Mouse (Mus musculus) embryonic facial prominence, embryonic 13.5 days (tissue): ENCODE data around the gene Mgat5. TPM values are rescaled to one million over a fixed set of nuclear protein-coding genes. Genes with fewer than 3 reads are reported as not detected.
A peak's percentile ranks its signal among the peaks of the same experiment; 100 is the strongest.

Experiments used
- ATAC-seq: fragments of 200-750 bp; cut with Nextera tagmentation; 2 replicates; pipeline ENCODE4 v1.8.0; 2017; ENCODE audit warnings: low read depth; ENCODE audit not compliant: insufficient number of reproducible peaks, insufficient read depth, low FRiP score, low TSS enrichment
- H3K27ac ChIP-seq: fragments of 300-500 bp; sonication (generic); 2 replicates; pipeline ENCODE4 v1.5.1; 2015; ENCODE audit warnings: moderate library complexity, mild to moderate bottlenecking, inconsistent platforms
- H3K27me3 ChIP-seq: fragments of 300-500 bp; sonication (generic); 2 replicates; pipeline ENCODE4 v1.6.1; 2015; ENCODE audit warnings: mild to moderate bottlenecking, inconsistent platforms
- H3K36me3 ChIP-seq: fragments of 300-500 bp; sonication (generic); 2 replicates; pipeline ENCODE4 v1.6.1; 2015; ENCODE audit warnings: mild to moderate bottlenecking, inconsistent platforms
- H3K4me1 ChIP-seq: fragments of 300-500 bp; sonication (generic); 2 replicates; pipeline ENCODE4 v1.6.1; 2015; ENCODE audit warnings: inconsistent platforms
- H3K4me2 ChIP-seq: fragments of 300-500 bp; sonication (generic); 2 replicates; pipeline ENCODE4 v1.6.1; 2015; ENCODE audit warnings: moderate library complexity, mild to moderate bottlenecking, inconsistent platforms
- H3K4me3 ChIP-seq: fragments of 300-500 bp; sonication (generic); 2 replicates; pipeline ENCODE4 v1.5.1; 2015; ENCODE audit warnings: mild to moderate bottlenecking, inconsistent platforms
- H3K9ac ChIP-seq: fragments of 300-500 bp; sonication (generic); 2 replicates; pipeline ENCODE4 v1.6.1; 2015; ENCODE audit warnings: mild to moderate bottlenecking, inconsistent platforms
- H3K9me3 ChIP-seq: fragments of 300-500 bp; sonication (generic); 2 replicates; pipeline ENCODE4 v1.6.1; 2016; ENCODE audit warnings: inconsistent platforms
- WGBS: fragments of 180-500 bp; shearing (Covaris S2); methylation state at CpG from one replicate; pipeline ENCODE4 v1.1.7; 2015; ENCODE audit warnings: mixed read lengths; 5-methylcytosine and 5-hydroxymethylcytosine counted together
- polyA plus RNA-seq: library from polyadenylated mRNA; unstranded; fragments of >200 nt; fragmentation: Nextera tagmentation; extraction: Ambion mirVana; gene quantifications from 2 replicates; pipeline ENCODE4 v1.2.1, GENCODE M21; 2015

Gene Mgat5
- 7.0 and 7.6 TPM in 2 replicates for polyA plus RNA-seq

DNA sequence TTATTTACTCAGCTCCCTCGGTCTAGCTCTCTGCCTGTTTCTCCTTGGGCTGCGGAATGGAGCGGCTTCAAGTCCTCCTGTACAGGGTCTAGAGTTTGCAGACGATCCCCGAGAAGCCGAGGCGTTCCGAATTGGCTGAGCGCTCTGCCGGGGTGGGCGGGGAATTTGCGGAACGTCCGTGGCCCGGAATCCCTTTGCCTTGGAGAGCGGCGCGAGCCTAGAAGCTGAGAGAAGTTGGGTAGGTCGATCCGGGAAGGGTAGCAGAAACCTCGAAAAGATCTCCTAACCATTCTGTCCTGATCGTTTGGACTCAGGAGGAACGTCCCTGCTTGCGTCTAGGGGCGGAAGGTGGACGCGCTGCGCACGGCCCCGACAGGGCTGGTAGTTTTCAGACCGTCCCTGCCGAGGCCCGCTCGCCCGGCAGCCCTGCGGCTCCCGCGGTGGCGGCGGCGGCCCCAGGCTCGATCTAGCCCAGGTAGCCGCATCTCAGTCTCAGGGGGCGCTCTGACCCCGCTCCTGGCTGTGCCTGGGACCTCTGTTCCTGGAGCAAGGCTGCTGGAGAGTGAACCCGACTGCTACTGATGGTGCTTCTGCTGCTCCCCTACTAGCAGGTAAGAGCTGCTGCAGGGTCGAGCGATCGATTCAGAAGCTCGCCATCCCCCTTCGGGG, at the start of gene Mgat5:
Gene Mgat5 (plus strand): TSS at position 199 of the 669 bp plus-strand sequence.
- Histone ChIP-seq H3K36me3 (no peaks in the 10 kb centered on the region), H3K4me3 (peak within 1 kb of the TSS; percentile 64), H3K4me1 (peaks cover 26% of the 10 kb centered on the region), H3K9me3 (no peaks in the 10 kb centered on the region), H3K27ac (peak within 1 kb of the TSS; percentile 96), H3K9ac (peak within 1 kb of the TSS; percentile 83), H3K27me3 (no peaks in the 10 kb centered on the region), H3K4me2 (peak within 1 kb of the TSS; percentile 98)
- under 1% methylated on average over 47 of the region's 51 CpGs for WGBS
- peak; percentile 90 for ATAC-seq

DNA sequence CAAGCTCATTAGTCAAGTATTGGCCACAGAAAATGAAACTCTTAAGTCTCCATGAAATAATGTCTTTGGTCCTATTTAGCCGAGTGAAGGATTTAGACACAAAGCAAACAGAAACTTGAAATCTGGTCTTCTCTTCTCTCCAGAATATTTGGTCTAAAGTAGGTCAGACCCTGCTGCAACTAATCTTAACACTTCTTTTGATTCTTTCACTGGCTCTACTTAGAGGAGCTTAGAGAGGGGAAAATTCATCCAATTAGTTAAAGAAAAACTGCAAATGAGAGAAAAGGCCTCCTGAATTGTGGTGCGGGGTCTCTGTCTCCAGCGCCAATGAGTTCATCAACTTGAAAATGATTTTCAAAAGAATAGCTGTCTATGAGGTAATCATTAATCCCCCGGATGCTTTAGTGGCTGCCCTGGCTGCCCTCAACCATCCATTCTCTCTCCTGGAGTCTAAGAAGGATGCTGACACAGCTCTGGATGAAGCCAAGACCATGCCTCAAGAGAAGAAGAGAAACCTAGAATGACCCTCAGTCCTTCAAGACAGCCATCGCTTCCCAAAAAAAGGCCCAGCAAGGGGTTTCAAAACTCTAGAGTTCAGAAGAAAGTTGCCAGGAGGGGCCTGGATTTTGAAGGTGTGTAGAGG, 44.6 kb upstream of the Mgat5 start:
- no peaks in the 10 kb centered on the region for H3K27me3 ChIP-seq
- 88% methylated on average over 5 of the region's 5 CpGs for WGBS
- H3K4me3 ChIP-seq = no peak overlapping the region
- H3K9me3 ChIP-seq = no peaks in the 10 kb centered on the region
- no peak overlapping the region for H3K9ac ChIP-seq
- no peak for ATAC-seq
- H3K4me1 ChIP-seq = no peaks in the 10 kb centered on the region
- no peak overlapping the region for H3K27ac ChIP-seq
- H3K36me3 ChIP-seq = no peaks in the 10 kb centered on the region
- no peak overlapping the region for H3K4me2 ChIP-seq

DNA sequence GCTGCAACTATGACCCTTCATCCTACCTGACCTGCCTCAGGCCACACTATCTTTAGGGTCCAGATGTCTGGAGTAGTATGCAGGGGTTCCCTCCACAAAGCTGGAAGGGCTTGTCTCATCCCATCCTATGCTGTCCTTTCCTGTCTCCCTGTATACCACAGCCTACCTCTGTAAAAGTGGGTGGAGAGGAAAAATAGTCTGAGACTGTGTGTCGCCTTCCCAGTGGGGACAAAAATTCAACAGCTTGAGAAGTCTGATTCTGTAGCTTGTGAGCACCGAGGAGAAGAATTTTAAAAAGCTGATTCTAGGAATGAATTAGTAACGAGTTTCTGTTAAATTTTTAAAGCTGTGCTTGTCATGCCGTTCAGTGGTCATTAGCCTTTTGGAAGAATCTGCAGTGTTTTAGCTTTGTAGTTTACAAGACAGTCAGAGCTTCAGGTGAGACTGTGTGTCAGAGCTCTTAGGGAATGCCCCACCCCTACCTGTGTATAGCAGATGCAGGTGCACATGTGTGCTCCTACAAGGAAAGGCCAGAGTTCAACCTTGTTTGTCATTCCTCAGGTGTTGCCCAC, 40.1 kb upstream of the Mgat5 start:
- H3K4me1 ChIP-seq = 0 out of 2 replicates have a peak, but pooled peaks cover 4% of the 10 kb centered on the region
- 77% methylated on average over 4 of the region's 4 CpGs for WGBS
- no peaks in the 10 kb centered on the region for H3K36me3 ChIP-seq
- H3K27ac ChIP-seq = no peak overlapping the region
- no peak overlapping the region for H3K4me2 ChIP-seq
- no peak for ATAC-seq
- no peaks in the 10 kb centered on the region for H3K27me3 ChIP-seq
- no peak overlapping the region for H3K4me3 ChIP-seq
- H3K9me3 ChIP-seq = no peaks in the 10 kb centered on the region
- no peak overlapping the region for H3K9ac ChIP-seq

DNA sequence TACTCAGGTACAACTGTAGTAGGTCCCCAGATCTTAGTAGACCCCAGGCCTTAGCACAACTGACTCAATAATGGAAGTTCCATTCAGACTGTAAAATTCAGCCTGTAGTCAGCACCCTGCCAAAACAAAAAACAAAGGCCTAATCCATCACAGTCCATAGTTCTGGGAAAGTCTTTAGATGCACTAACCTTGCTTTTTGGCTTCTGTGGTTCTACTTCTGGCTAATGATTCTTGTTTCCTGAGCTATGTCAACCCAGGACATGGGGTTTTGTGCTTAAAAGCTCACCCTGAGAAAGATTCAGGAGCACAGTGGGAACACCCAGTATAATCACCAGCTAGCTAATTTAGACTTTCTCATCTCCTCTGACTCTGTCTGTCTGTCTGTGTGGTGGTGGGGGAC, 38.3 kb upstream of the Mgat5 start:
- Histone ChIP-seq H3K27me3 (no peaks in the 10 kb centered on the region), H3K9me3 (no peaks in the 10 kb centered on the region), H3K36me3 (no peaks in the 10 kb centered on the region), H3K4me3 (no peak overlapping the region), H3K27ac (no peak overlapping the region), H3K9ac (no peak overlapping the region), H3K4me2 (no peak overlapping the region), H3K4me1 (0 out of 2 replicates have a peak, but pooled peaks cover 4% of the 10 kb centered on the region)
- no peak for ATAC-seq

DNA sequence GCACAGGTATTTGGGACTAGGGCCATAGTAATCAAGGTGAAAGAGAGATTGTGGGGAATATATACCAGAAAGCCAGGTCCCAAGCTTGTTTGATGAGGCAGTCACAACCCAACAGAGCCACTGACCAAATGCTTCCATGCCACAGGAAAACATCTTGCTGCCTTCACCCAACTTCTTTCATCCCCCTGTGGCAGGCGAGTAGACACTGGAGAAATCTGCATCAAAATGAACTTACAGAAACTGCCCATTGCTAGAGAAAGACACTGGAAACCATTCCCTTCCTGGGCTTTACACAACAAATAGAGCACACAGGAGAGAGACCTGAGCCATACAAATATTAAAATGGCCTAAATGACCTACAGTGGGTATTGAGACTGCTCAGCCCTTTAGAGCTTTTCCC, 37.2 kb upstream of the Mgat5 start:
- H3K4me1 ChIP-seq = peaks cover 4% of the 10 kb centered on the region; the same call in 1 of the 2 replicates
- ATAC-seq = no peak
- no peak overlapping the region for H3K9ac ChIP-seq
- H3K36me3 ChIP-seq = no peaks in the 10 kb centered on the region
- H3K27ac ChIP-seq = no peak overlapping the region
- no peak overlapping the region for H3K4me3 ChIP-seq
- H3K9me3 ChIP-seq = no peaks in the 10 kb centered on the region
- H3K4me2 ChIP-seq = no peak overlapping the region
- 74% methylated on average over 1 of the region's 1 CpGs for WGBS
- H3K27me3 ChIP-seq = no peaks in the 10 kb centered on the region

DNA sequence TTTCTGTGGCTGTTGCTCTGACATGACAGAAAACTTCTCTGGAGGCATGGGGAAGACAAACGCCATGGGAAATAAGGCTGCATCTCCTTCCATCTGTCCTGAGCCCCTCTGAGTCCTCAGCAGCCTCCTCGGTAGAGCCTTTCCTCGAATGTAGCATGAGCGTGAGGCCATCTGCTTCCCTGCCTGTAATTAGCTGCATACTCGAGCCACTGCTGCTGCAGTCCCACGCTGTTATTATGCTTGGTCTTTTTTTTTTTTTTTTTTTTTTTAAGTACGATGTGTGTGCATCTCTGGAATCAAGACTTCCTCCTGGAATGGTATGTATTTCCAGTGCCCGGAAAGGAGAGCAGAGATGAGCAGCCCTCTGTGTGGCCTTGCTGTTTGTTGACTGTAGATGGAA, 36.6 kb upstream of the Mgat5 start:
- Histone ChIP-seq H3K27ac (no peak overlapping the region), H3K9ac (no peak overlapping the region), H3K9me3 (no peaks in the 10 kb centered on the region), H3K4me3 (no peak overlapping the region), H3K36me3 (no peaks in the 10 kb centered on the region), H3K27me3 (no peaks in the 10 kb centered on the region), H3K4me2 (no peak overlapping the region), H3K4me1 (peaks cover 4% of the 10 kb centered on the region; the same call in 1 of the 2 replicates)
- WGBS = 37% methylated on average over 8 of the region's 8 CpGs
- no peak for ATAC-seq

DNA sequence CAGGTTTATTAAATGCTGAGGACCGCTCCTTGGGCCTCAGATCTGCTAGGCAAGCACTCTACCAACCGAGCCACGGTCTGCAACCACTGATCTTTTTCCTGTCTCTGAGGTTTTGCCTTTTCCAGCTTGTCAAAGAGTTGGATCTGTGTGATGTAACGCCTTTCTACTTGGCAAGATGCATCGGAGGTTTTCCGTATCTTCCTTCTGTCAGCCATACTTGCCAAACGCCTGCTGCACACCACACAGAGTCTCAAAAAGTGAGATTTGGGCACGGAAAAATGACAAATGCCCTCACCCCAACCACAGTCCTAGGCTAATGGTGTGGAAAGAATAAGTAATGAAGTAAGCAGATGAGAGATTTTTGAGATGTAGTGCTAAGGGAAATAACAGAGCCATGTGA, 35.3 kb upstream of the Mgat5 start:
- no peak for ATAC-seq
- WGBS = 85% methylated on average over 8 of the region's 8 CpGs
- Histone ChIP-seq H3K4me1 (peaks cover 4% of the 10 kb centered on the region; the same call in 1 of the 2 replicates), H3K4me3 (no peak overlapping the region), H3K9ac (no peak overlapping the region), H3K27ac (no peak overlapping the region), H3K9me3 (no peaks in the 10 kb centered on the region), H3K27me3 (no peaks in the 10 kb centered on the region), H3K36me3 (no peaks in the 10 kb centered on the region), H3K4me2 (no peak overlapping the region)

DNA sequence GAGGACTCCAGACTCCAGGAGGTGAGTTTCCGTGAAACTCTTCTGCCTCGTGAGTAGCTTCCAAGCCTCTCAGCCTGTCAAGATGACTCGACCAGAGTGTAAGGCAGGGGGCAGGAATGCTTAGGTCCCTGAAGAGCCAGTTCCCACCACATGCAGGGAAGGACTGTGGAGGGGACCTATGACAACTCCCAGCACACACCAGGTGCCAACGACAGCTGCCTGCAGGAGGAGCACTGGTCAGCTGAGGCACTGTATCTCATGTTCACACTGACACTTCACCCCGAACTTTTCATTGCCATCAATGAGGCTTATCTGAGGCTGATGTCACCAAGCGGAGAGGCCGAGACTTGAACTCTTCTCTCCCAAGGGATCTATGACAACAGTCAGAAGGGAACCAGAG, 33.5 kb upstream of the Mgat5 start:
- Histone ChIP-seq H3K9me3 (no peaks in the 10 kb centered on the region), H3K36me3 (no peaks in the 10 kb centered on the region), H3K4me2 (no peak overlapping the region), H3K27me3 (no peaks in the 10 kb centered on the region), H3K4me1 (peaks cover 4% of the 10 kb centered on the region; the same call in 1 of the 2 replicates), H3K4me3 (no peak overlapping the region), H3K9ac (no peak overlapping the region), H3K27ac (no peak overlapping the region)
- ATAC-seq = no peak
- 81% methylated on average over 7 of the region's 7 CpGs for WGBS

DNA sequence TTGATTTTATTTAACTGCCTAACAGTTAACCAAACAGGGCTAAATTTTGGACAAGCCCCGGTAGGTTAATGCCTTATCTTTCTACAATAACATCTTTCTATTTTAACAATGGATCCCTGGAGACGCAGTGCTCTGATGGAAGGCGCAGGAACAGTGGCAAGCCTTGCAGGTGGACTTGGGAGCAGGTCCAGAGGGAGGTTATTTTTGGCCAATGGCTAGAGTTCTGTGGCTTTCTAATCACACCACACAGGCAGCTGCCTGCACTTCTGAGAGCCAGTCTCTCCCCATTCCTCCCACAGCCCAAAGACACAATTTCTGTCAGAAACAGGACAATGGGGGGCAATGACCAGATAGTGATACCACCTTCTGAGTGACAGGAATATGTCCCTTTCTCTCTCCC, 31.4 kb upstream of the Mgat5 start:
- WGBS = 82% methylated on average over 3 of the region's 3 CpGs
- H3K9ac ChIP-seq = no peak overlapping the region
- H3K9me3 ChIP-seq = no peaks in the 10 kb centered on the region
- no peaks in the 10 kb centered on the region for H3K27me3 ChIP-seq
- H3K4me2 ChIP-seq = no peak overlapping the region
- ATAC-seq = no peak
- no peaks in the 10 kb centered on the region for H3K36me3 ChIP-seq
- no peaks in the 10 kb centered on the region; the same call in 1 of the 2 replicates for H3K4me1 ChIP-seq
- H3K4me3 ChIP-seq = no peak overlapping the region
- H3K27ac ChIP-seq = no peak overlapping the region

DNA sequence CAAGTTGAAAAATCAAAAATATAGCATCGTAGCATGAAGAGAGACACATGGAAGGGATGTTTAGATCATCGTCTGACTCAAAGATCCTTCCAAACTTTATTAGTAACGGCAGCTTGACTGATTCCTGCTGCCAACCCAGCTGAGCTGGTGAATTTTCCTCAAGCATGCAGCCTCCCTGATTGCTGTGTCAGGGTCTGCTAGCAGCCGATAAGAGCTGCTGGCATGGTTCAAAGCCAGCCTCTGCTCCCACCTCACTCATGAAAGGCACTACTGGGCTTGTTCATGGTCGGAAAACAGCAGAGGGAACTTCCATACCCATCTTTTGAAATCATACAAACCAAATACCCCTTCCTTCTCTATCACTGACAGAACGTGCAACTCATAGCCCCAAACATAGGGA, 12.4 kb upstream of the Mgat5 start:
- no peak for ATAC-seq
- no peaks in the 10 kb centered on the region for H3K9me3 ChIP-seq
- H3K4me1 ChIP-seq = no peaks in the 10 kb centered on the region
- WGBS = 69% methylated on average over 6 of the region's 6 CpGs
- H3K9ac ChIP-seq = no peak overlapping the region
- H3K4me3 ChIP-seq = no peak overlapping the region
- no peak overlapping the region for H3K27ac ChIP-seq
- no peaks in the 10 kb centered on the region for H3K36me3 ChIP-seq
- H3K27me3 ChIP-seq = no peaks in the 10 kb centered on the region
- no peak overlapping the region for H3K4me2 ChIP-seq

DNA sequence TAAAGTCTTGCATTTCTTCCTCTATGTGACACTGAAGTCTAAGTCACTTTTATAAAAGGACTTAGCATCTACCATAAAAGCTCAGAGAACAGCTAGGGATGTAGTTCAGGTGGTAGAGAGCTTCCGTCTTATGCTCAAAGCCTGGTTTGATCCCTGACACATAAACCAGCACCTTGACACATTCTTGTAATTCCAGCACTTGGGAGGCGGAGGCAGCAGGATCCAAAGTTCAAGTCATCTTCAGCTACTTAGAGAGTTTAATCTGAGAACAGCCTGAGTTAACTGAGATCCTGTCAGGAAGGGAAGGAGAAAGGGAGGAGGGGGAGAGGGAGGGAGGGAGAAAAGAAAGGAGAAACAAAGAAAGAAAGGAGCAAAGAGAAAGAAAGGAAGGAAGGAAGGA, 5.6 kb upstream of the Mgat5 start:
- H3K27me3 ChIP-seq = no peaks in the 10 kb centered on the region
- no peak overlapping the region for H3K4me2 ChIP-seq
- no peaks in the 10 kb centered on the region for H3K9me3 ChIP-seq
- H3K4me3 ChIP-seq = no peak overlapping the region
- no peak overlapping the region for H3K9ac ChIP-seq
- ATAC-seq = no peak
- no peaks in the 10 kb centered on the region for H3K4me1 ChIP-seq
- no peaks in the 10 kb centered on the region for H3K36me3 ChIP-seq
- WGBS = 60% methylated on average over 2 of the region's 2 CpGs
- H3K27ac ChIP-seq = no peak overlapping the region

DNA sequence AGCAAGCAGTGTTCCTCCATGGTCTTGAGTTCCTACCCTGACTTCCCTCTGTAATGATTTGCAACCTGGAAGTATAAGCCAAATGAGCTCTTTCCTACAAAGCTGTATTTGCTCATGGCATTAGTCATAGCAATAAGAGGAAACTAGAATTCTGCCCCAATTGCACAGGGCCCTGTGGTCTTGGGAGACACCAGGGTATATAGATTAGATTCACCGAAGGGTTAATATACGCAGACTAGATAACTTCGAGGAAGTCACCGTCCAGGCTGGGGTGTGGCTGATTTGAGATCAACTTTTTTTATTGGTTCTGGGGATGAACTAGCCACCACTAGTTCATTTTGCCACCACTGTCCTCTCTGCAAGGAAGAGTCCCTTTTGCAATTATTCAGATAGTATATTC, 2.5 kb upstream of the Mgat5 start:
- Histone ChIP-seq H3K36me3 (no peaks in the 10 kb centered on the region), H3K27ac (no peak overlapping the region), H3K9ac (no peak overlapping the region), H3K4me3 (no peak overlapping the region), H3K4me1 (peaks cover 11% of the 10 kb centered on the region), H3K9me3 (no peaks in the 10 kb centered on the region), H3K27me3 (no peaks in the 10 kb centered on the region), H3K4me2 (no peak overlapping the region)
- no peak for ATAC-seq
- 62% methylated on average over 4 of the region's 4 CpGs for WGBS
